Mouse (Mus musculus) embryonic facial prominence, embryonic 12.5 days (tissue): ENCODE results near the gene Haus6. TPM values are rescaled to one million over a fixed set of nuclear protein-coding genes. Genes with fewer than 3 reads are reported as not detected.

Experiments used
- ATAC-seq: fragments of 200-750 bp; cut with Nextera tagmentation; 2 replicates; pipeline ENCODE4 v1.8.0; 2017; ENCODE audit not compliant: insufficient number of reproducible peaks, insufficient read depth, low FRiP score, low TSS enrichment
- H3K27ac ChIP-seq: fragments of 300-500 bp; sonication (generic); 2 replicates; pipeline ENCODE4 v1.5.1; 2016; ENCODE audit warnings: mild to moderate bottlenecking
- H3K27me3 ChIP-seq: fragments of 300-500 bp; sonication (generic); 2 replicates; pipeline ENCODE4 v1.6.1; 2016; ENCODE audit warnings: mild to moderate bottlenecking, moderate library complexity
- H3K36me3 ChIP-seq: fragments of 300-500 bp; sonication (generic); 2 replicates; pipeline ENCODE4 v1.6.1; 2016; ENCODE audit warnings: mild to moderate bottlenecking
- H3K4me1 ChIP-seq: fragments of 300-500 bp; sonication (generic); 2 replicates; pipeline ENCODE4 v1.6.1; 2016
- H3K4me2 ChIP-seq: fragments of 300-500 bp; sonication (generic); replicated peaks from 2 replicates; pipeline ENCODE4 v1.6.1; 2016; ENCODE audit warnings: mild to moderate bottlenecking, moderate library complexity
- H3K4me3 ChIP-seq: fragments of 300-500 bp; sonication (generic); 2 replicates; pipeline ENCODE4 v1.5.1; 2016; ENCODE audit warnings: mild to moderate bottlenecking
- H3K9ac ChIP-seq: fragments of 300-500 bp; sonication (generic); 2 replicates; pipeline ENCODE4 v1.6.1; 2016; ENCODE audit warnings: mild to moderate bottlenecking, moderate library complexity
- H3K9me3 ChIP-seq: fragments of 300-500 bp; sonication (generic); 2 replicates; pipeline ENCODE4 v1.6.1; 2016; ENCODE audit warnings: mild to moderate bottlenecking, moderate library complexity
- WGBS: fragments of 180-500 bp; shearing (Covaris S2); methylation state at CpG from one replicate; pipeline ENCODE4 v1.1.7; 2016; 5-methylcytosine and 5-hydroxymethylcytosine counted together
- polyA plus RNA-seq: library from polyadenylated mRNA; unstranded; fragments of >200 nt; fragmentation: Nextera tagmentation; extraction: Ambion mirVana; gene quantifications from 2 replicates; pipeline ENCODE4 v1.2.1, GENCODE M21; 2016

Haus6 gene
- polyA plus RNA-seq, 1 experiment from 2014 or later = 21.9 TPM

DNA sequence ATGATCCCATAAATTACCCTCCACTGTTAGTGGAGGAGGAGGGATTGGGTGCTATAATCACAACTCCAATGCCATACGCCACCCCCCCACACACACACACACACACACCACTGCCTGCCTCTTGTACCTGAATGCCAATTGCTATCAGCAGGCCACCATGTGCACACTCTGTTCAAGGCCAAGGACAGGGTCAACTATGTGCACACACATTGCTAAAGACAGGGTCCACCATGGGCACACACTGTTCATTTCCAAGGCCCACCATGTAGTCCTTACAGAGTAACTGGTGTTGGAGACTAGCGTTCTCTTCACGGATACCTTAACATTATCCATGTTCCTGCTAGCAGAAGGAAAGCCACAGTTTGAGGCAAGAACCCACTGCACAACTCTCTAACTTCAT, 50.8 kb downstream of the Haus6 start:
- H3K36me3 ChIP-seq = no peaks in the 10 kb centered on the region
- no peaks in the 10 kb centered on the region for H3K27me3 ChIP-seq
- no peaks in the 10 kb centered on the region for H3K9me3 ChIP-seq
- H3K4me3 ChIP-seq = no peak overlapping the region
- H3K4me1 ChIP-seq = no peaks in the 10 kb centered on the region
- H3K4me2 ChIP-seq = no peak overlapping the region
- 95% methylated on average over 3 of the region's 3 CpGs for WGBS
- ATAC-seq = no peak
- H3K27ac ChIP-seq = no peak overlapping the region
- H3K9ac ChIP-seq = no peak overlapping the region

DNA sequence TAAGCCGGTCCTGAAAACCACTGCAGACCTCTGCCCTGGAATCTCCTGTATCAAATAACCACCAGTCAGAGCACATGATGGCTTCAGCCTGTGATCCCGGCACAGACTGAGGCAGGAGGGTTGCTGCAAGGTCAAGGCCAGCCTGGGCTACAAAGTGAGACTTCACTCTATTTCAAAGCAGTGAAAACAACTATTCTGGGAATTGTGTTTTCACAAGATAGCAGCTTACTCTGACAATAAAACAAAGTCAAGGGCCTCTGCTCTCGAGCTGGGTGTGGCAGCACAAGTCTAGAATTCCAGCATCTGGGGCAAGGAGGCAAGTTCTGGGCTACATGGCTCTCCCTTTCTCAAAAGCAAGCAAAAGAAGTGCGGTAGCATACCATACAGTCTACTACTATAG, 52.8 kb downstream of the Haus6 start:
- ATAC-seq = no peak
- H3K4me1 ChIP-seq = no peaks in the 10 kb centered on the region
- no peak overlapping the region for H3K4me3 ChIP-seq
- H3K27ac ChIP-seq = no peak overlapping the region
- H3K4me2 ChIP-seq = no peak overlapping the region
- no peaks in the 10 kb centered on the region for H3K36me3 ChIP-seq
- 62% methylated on average over 4 of the region's 4 CpGs for WGBS
- H3K27me3 ChIP-seq = no peaks in the 10 kb centered on the region
- no peaks in the 10 kb centered on the region for H3K9me3 ChIP-seq
- no peak overlapping the region for H3K9ac ChIP-seq

DNA sequence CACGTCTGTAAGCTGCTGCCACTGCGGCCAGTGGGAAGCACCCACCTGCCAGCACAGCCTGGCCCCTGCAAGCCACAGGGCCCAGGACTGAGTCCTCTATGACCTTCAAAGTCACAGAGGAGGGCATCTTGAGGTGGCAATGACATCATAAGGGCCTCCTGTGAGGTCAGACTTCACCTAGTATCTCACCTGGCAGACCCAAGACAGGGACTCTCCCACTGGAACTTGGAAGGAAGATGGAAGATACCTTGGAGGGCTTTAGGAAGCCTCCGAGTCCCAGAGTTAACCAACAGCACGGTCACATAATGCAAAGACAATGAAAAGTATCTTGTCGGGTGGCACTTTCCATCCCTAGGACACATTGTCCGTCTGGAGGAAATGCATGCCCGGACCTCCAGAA, 53.6 kb downstream of the Haus6 start, which contains the start of gene Saxo1:
Saxo1 (minus strand) TSS at position 101 of the 400 bp plus-strand sequence.
- Histone ChIP-seq H3K4me1 (no peaks in the 10 kb centered on the region), H3K9me3 (no peaks in the 10 kb centered on the region), H3K4me3 (no peak within 1 kb of the TSS), H3K27me3 (no peaks in the 10 kb centered on the region), H3K4me2 (no peak within 1 kb of the TSS), H3K9ac (no peak within 1 kb of the TSS), H3K36me3 (no peaks in the 10 kb centered on the region), H3K27ac (no peak within 1 kb of the TSS)
- ATAC-seq = no peak
- 94% methylated on average over 7 of the region's 7 CpGs for WGBS

DNA sequence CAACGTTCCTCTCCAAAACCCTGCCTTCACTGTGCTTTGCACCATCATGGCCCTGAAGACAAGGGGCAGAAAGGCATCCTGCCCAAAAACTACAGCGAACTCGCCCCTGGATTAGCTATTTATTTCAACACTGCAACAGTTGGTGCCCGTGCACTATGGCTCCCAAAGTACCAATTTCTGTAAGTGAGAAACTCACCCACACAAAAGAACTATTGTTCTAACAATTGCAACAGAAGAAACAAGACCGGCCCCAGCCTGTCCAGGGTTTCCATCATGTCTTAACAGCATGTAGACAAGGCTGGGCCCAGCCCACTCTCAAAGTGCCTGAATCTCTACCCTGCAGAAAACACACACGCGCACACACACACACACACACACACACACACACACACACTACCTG, 54.5 kb downstream of the Haus6 start:
- H3K4me3 ChIP-seq = no peak overlapping the region
- 61% methylated on average over 7 of the region's 7 CpGs for WGBS
- no peak for ATAC-seq
- H3K9me3 ChIP-seq = no peaks in the 10 kb centered on the region
- no peaks in the 10 kb centered on the region for H3K4me1 ChIP-seq
- no peak overlapping the region for H3K9ac ChIP-seq
- no peak overlapping the region for H3K4me2 ChIP-seq
- H3K27ac ChIP-seq = no peak overlapping the region
- no peaks in the 10 kb centered on the region for H3K27me3 ChIP-seq
- no peaks in the 10 kb centered on the region for H3K36me3 ChIP-seq

DNA sequence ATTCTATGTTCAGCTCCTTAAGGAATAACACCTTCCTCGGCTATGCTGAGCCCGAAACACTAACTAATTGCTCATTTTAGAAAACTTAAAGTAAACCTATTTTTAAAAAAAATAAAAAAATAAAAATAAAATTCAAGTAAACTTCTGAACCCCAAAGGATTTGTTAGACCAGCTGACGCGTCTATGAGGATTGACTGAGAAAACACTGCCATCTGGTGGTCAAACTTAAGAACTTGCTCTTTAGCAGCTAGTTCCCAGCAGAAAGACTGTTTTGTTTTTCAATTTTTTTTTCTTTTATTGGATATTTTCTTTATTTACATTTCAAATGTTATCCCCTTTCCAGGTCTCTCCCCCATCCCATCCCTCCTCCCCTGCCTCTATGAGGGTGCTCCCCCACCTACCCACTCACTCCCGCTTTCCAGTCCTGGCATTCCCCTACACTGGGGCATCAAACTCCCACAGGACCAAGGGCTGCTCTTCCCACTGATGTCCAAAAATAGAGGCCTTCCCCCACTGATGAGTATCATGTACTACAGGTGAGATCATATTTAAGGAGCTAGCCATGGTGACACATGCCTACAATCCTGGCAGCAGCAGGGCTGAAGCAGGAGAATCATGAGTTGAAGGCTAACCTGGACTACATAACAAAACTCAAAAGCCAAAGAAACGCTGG, 56.7 kb downstream of the Haus6 start:
- WGBS = 22% methylated on average over 6 of the region's 6 CpGs
- H3K4me3 ChIP-seq = no peak overlapping the region
- H3K36me3 ChIP-seq = no peaks in the 10 kb centered on the region
- ATAC-seq = no peak
- H3K4me1 ChIP-seq = no peaks in the 10 kb centered on the region
- H3K27me3 ChIP-seq = no peaks in the 10 kb centered on the region
- no peak overlapping the region for H3K4me2 ChIP-seq
- no peak overlapping the region for H3K27ac ChIP-seq
- H3K9ac ChIP-seq = no peak overlapping the region
- no peaks in the 10 kb centered on the region for H3K9me3 ChIP-seq

DNA sequence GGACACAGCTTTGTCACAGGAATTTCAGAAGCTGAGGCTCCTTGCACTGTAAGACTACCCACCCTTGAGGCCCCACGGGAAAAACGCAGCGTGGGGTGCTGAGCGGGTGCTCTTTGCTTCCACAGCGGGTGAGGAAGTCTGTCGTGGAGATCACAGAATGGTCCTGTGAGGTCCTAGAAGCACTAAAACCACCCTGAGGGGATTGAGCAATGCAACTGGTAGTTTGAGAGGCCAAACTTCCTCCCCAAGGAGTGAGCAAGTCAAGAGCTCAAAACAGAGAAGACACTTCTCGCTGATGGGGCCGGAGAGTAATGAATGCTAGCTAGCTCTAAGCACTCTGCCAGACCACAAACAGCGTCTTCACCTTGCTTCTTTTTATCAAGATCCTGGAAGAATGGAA, 63.5 kb downstream of the Haus6 start:
- no peaks in the 10 kb centered on the region for H3K9me3 ChIP-seq
- WGBS = 80% methylated on average over 9 of the region's 9 CpGs
- no peak overlapping the region for H3K4me3 ChIP-seq
- no peaks in the 10 kb centered on the region for H3K36me3 ChIP-seq
- no peak overlapping the region for H3K27ac ChIP-seq
- H3K27me3 ChIP-seq = no peaks in the 10 kb centered on the region
- no peak overlapping the region for H3K4me2 ChIP-seq
- no peak for ATAC-seq
- H3K4me1 ChIP-seq = peaks cover 4% of the 10 kb centered on the region; the same call in 1 of the 2 replicates
- H3K9ac ChIP-seq = no peak overlapping the region

DNA sequence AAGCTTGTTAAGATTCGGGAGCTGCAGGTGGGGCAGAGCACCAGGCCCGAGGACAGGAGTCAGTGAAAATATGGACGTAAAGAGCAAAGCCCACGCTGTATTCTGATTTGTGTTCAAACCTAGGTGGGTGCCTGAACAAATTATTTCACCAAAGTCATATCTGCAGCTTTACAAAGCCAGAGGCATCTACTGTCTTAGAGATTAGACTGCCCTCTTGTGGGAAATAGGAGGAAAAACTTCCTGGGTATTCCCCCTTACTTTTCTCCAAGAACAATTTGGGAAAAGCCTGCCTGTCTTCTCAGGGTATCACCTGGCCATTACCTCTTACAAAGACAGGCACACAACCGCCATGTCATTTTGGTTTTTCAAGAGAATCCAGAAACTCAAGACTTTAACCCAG, 66.2 kb downstream of the Haus6 start:
- no peak overlapping the region for H3K4me2 ChIP-seq
- WGBS = 49% methylated on average over 5 of the region's 5 CpGs

DNA sequence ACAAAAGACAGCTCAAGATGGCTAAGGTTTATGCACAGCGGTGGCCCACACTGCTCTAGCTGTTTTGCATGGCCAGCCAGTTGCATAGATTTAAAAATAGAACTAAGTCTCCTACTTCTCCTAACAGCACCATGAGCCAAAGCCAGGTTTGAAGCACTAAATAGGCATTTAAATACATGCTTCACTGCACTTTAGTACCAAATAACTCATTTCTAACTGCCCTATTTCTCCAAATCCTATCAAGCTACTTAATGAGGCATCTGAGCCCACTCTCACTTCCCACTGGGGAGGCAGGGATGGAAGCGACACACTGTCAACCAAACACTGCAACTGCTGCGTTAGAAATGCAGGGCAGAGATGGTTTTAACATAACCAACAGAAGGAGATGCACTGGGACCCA, 67.9 kb downstream of the Haus6 start:
- no peak for ATAC-seq
- no peak overlapping the region for H3K9ac ChIP-seq
- H3K4me3 ChIP-seq = no peak overlapping the region
- no peak overlapping the region for H3K4me2 ChIP-seq
- no peaks in the 10 kb centered on the region for H3K27me3 ChIP-seq
- H3K27ac ChIP-seq = no peak overlapping the region
- H3K4me1 ChIP-seq = peaks cover 4% of the 10 kb centered on the region; the same call in 1 of the 2 replicates
- no peaks in the 10 kb centered on the region for H3K9me3 ChIP-seq
- H3K36me3 ChIP-seq = no peaks in the 10 kb centered on the region
- WGBS = 80% methylated on average over 3 of the region's 3 CpGs

More for the DNA sequence above, 66.2 kb downstream of the Haus6 start:
- no peaks in the 10 kb centered on the region for H3K27me3 ChIP-seq
- no peak overlapping the region for H3K4me3 ChIP-seq
- H3K4me1 ChIP-seq = peaks cover 4% of the 10 kb centered on the region; the same call in 1 of the 2 replicates
- ATAC-seq = no peak
- H3K9ac ChIP-seq = no peak overlapping the region
- no peaks in the 10 kb centered on the region for H3K9me3 ChIP-seq
- H3K27ac ChIP-seq = no peak overlapping the region
- H3K36me3 ChIP-seq = no peaks in the 10 kb centered on the region

DNA sequence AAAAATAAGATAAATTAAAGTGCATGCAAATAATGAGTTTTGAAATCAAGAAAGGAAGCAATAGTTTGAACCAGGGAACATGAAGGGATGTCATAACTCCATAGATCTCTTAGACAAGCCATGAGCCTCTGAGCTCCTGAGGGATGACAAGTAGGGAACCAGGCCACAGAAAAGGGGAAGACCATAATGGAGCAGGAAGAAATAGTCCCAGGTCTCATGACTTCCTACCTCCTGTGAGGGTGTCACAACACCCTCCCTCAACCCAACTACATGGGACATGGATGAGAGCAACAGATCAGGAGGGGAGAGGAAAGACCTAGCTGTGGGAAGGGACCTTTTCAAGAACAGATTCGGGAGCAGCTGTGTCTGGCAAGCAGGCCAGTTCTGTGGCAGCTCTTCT, 70.3 kb downstream of the Haus6 start:
- H3K9ac ChIP-seq = no peak overlapping the region

DNA sequence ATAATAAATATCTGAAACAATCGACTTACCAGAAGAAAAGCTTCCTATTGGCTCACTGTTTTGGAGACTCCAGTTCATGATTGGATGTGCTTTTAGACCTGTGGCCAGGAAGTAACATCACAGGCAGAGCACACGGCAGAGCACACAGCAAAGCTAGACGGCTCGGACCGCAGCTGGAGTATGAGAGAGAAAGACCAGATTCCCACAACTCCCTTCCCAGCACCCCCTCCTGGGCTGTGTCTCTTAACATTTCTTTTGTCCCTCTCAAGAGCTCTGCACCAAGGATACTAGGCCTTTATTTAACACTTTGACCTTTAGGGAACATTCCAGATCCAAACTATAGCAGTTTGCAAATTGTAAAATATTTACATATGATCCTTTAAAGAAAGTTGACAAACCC, 72.9 kb downstream of the Haus6 start:
- no peak overlapping the region for H3K9ac ChIP-seq
- H3K36me3 ChIP-seq = no peaks in the 10 kb centered on the region
- H3K4me1 ChIP-seq = no peaks in the 10 kb centered on the region
- H3K27ac ChIP-seq = no peak overlapping the region
- H3K27me3 ChIP-seq = no peaks in the 10 kb centered on the region
- 92% methylated on average over 5 of the region's 5 CpGs for WGBS
- H3K9me3 ChIP-seq = no peaks in the 10 kb centered on the region
- ATAC-seq = no peak
- H3K4me3 ChIP-seq = no peak overlapping the region
- no peak overlapping the region for H3K4me2 ChIP-seq

More for the DNA sequence above, 70.3 kb downstream of the Haus6 start:
- Histone ChIP-seq H3K4me2 (no peak overlapping the region), H3K4me3 (no peak overlapping the region), H3K4me1 (peaks cover 4% of the 10 kb centered on the region; the same call in 1 of the 2 replicates), H3K36me3 (no peaks in the 10 kb centered on the region), H3K27me3 (no peaks in the 10 kb centered on the region), H3K27ac (no peak overlapping the region), H3K9me3 (no peaks in the 10 kb centered on the region)
- WGBS = 88% methylated on average over 1 of the region's 1 CpGs
- no peak for ATAC-seq

DNA sequence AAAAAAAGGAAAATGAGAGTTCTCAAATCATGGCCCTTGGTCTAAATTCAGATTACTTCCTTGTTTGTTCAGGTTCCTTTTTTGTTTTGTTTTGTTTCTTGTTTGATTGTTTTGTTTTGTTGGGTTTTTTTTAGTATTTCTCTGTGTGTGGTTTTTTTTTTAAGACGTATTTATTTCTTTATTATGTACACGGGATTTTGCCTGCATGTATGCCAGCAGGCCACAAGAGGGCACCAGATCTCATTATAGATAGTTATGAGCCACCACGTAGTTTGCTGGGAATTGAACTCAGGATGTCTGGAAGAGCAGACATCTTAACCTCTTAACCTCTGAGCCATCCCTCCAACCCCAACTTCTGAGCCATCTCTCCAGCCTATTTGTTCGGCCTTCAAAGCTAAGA, 73.9 kb downstream of the Haus6 start:
- Histone ChIP-seq H3K4me1 (no peaks in the 10 kb centered on the region), H3K27ac (no peak overlapping the region), H3K36me3 (no peaks in the 10 kb centered on the region), H3K27me3 (no peaks in the 10 kb centered on the region), H3K4me3 (no peak overlapping the region), H3K4me2 (no peak overlapping the region), H3K9me3 (no peaks in the 10 kb centered on the region), H3K9ac (no peak overlapping the region)
- ATAC-seq = no peak
- WGBS = 49% methylated on average over 4 of the region's 4 CpGs

DNA sequence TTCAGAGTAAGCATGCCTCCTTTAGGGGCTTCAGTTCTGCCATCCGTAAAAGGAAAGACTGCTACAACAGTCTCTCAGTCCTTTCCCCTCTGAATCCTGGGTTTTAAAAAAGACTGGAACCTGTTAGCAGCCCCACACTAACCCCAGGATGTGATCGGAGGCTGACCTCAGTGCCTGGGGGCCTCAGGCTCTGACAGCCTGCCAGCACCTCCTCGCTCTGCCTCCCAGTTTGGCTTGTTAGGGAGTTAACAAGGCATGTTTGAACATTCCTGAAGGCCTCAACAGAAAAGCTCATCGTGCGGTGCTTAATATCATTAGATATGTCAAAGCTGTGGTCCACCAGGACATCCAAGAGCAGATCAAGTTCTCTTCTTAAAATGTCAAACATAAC, 77.8 kb downstream of the Haus6 start:
- Histone ChIP-seq H3K27ac (no peak overlapping the region), H3K9me3 (no peaks in the 10 kb centered on the region), H3K27me3 (no peaks in the 10 kb centered on the region), H3K4me1 (no peaks in the 10 kb centered on the region), H3K4me2 (no peak overlapping the region), H3K9ac (no peak overlapping the region), H3K4me3 (no peak overlapping the region), H3K36me3 (no peaks in the 10 kb centered on the region)
- 31% methylated on average over 5 of the region's 5 CpGs for WGBS
- ATAC-seq = no peak
